Mouse (Mus musculus) olfactory bulb, adult 2 months (tissue): ENCODE results near the gene Tead3.

Source experiments
- CTCF ChIP-seq: fragments of 200-500 bp; IDR thresholded peaks from 2 replicates; pipeline ENCODE4 v1.5.1; 2012; ENCODE audit warnings: low read depth, mild to moderate bottlenecking, low read length, moderate library complexity; ENCODE audit not compliant: insufficient read depth
- POLR2A ChIP-seq: fragments of 200-500 bp; IDR thresholded peaks from 2 replicates; pipeline ENCODE4 v1.6.1; 2012; ENCODE audit warnings: mild to moderate bottlenecking, low read depth, low read length, moderate library complexity; ENCODE audit not compliant: insufficient read depth

DNA sequence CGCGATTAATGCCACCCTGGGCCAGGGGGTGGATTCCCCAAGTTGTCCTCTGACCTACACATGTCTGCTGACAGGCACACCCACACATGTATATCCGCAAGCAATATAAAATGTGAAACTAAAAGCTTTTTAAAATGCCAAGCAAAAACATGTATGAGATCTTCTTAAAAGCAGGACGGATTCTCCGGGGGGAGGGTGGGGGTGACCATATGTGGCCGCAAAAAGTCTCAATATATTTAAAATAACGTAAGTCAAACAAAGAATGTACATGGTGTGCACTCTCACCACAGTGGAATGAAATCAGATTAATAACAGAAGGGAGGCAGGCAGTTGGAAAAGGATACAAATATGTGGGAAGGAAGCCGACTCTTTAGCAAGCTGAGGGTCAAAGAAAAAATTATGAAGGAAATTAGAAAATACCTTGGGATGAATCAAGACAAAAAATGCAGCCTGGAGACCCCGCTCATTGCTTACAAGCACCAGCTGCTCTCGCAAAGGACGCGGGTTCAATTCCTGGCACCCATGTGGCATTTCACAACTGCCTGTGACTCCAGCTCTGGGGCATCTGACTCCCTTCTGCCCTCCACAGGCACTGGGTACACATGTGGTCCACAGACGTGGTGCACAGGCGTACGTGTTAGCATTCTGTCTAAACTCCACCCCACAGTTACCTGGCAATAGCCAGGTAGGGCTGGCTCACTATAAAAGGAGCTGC, 43.6 kb upstream of the Tead3 start:
- TF ChIP-seq CTCF = no peak
- no peak for TF ChIP-seq POLR2A
